ENCODE assay signal across 8 mouse cellular contexts in genomic region chr13:21173072-21173471, GRCm38 (mm10). TPM values are rescaled to one million over a fixed set of nuclear protein-coding genes. Genes with fewer than 3 reads are reported as not detected.
DNase-seq lines count a peak whose midpoint lies in the region; ATAC-seq and TF ChIP-seq lines count a peak whose summit lies in the region.

No protein-coding gene starts in this region.

- no peak for TF ChIP-seq CTCF in G1E (IDR thresholded peaks at IDR 0.05; ENCODE audit: low read depth, low read length)
- TF ChIP-seq CTCF in brain, embryonic 14.5 days (IDR thresholded peaks at IDR 0.05; ENCODE audit: borderline replicate concordance, extremely low read depth, insufficient read depth, insufficient read length): no peak
- TF ChIP-seq CTCF in heart, postnatal 0 days (IDR thresholded peaks at IDR 0.05; ENCODE audit: low read depth): 0 out of 2 replicates have a peak, but pooled peaks have one; percentile 4
- TF ChIP-seq CTCF in lung, adult 2 months (IDR thresholded peaks at IDR 0.05; ENCODE audit: insufficient read depth, low read length): no peak

- peaks cover 55% of the 10 kb centered on the region for H3K4me1 ChIP-seq in G1E (ENCODE audit: insufficient read depth, low read depth, low read length)
- peaks cover 16% of the 10 kb centered on the region for H3K4me1 ChIP-seq in forebrain, embryonic 12.5 days
- peaks cover 7% of the 10 kb centered on the region for H3K4me1 ChIP-seq in heart, postnatal 0 days (ENCODE audit: control insufficient read depth, insufficient read depth)
- no peaks in the 10 kb centered on the region; the same call in 1 of the 2 replicates for H3K4me1 ChIP-seq in lung, adult 2 months (ENCODE audit: control insufficient read depth, insufficient read depth, low read length)

- no peak for TF ChIP-seq EP300 in heart, postnatal 0 days (IDR thresholded peaks at IDR 0.05; ENCODE audit: low read depth)

- peak overlapping the region; percentile 68 for H3K4me3 ChIP-seq in G1E (ENCODE audit: low read depth, low read length)
- peak overlapping the region; percentile 46 for H3K4me3 ChIP-seq in forebrain, embryonic 12.5 days (replicated peaks)
- peak overlapping the region; percentile 53 for H3K4me3 ChIP-seq in heart, postnatal 0 days (ENCODE audit: low read depth, low read length)
- H3K4me3 ChIP-seq in lung, adult 2 months (replicated peaks; ENCODE audit: extremely low read depth, low read depth, low read length): peak overlapping the region; percentile 53

- peak overlapping the region; percentile 55 for H3K4me2 ChIP-seq in forebrain, embryonic 12.5 days
- peak overlapping the region; percentile 76 for H3K4me2 ChIP-seq in heart, postnatal 0 days (ENCODE audit: low read depth, low read length)

- under 1% methylated on average over 11 of the region's 11 CpGs for WGBS in forebrain, embryonic 12.5 days
- under 1% methylated on average over 11 of the region's 11 CpGs for WGBS in heart, postnatal 0 days
- 1% methylated on average over 11 of the region's 11 CpGs for WGBS in lung, adult 2 months

- no peak for DNase-seq in G1E (ENCODE audit: low spot score)
- DNase-seq in brain, embryonic 14.5 days (ENCODE audit: low read depth): peak; percentile 88
- peak; percentile 84 for DNase-seq in heart, postnatal 0 days (ENCODE audit: low spot score)
- DNase-seq in kidney, postnatal 4 days: peak; percentile 95 to 96
- DNase-seq in lung, adult 2 months: peak; percentile 75
- peak; percentile 83 for DNase-seq in ovary, postnatal 14 days (ENCODE audit: low spot score)
- DNase-seq in spleen, postnatal 14 days (ENCODE audit: low spot score in 2 of 2): no peak

- peak overlapping the region; percentile 39; the same call in 1 of the 2 replicates for H3K27ac ChIP-seq in forebrain, embryonic 12.5 days
- H3K27ac ChIP-seq in heart, postnatal 0 days (ENCODE audit: low read depth): peak overlapping the region; percentile 61

- H3K9ac ChIP-seq in forebrain, embryonic 12.5 days: peak overlapping the region; percentile 44
- H3K9ac ChIP-seq in heart, postnatal 0 days (replicated peaks; ENCODE audit: low read depth, low read length): peak overlapping the region; percentile 28; the same call in 1 of the 2 replicates

- no peaks in the 10 kb centered on the region for H3K36me3 ChIP-seq in G1E (replicated peaks)
- no peaks in the 10 kb centered on the region for H3K36me3 ChIP-seq in forebrain, embryonic 12.5 days (replicated peaks)
- no peaks in the 10 kb centered on the region for H3K36me3 ChIP-seq in heart, postnatal 0 days (replicated peaks; ENCODE audit: control insufficient read depth, insufficient read depth, low read length)

- ATAC-seq in G1E (ENCODE audit: extremely low read depth, insufficient number of reproducible peaks, low FRiP score, poor library complexity, severe bottlenecking): no peak
- no peak for ATAC-seq in forebrain, embryonic 12.5 days (ENCODE audit: low FRiP score)
- peak; percentile 53 for ATAC-seq in heart, postnatal 0 days (ENCODE audit: insufficient read depth, low read depth)

- no peak for TF ChIP-seq POLR2A in brain, embryonic 14.5 days (IDR thresholded peaks at IDR 0.05; ENCODE audit: borderline replicate concordance, extremely low read depth, insufficient read depth, insufficient read length, poor library complexity, severe bottlenecking)
- TF ChIP-seq POLR2A in lung, adult 2 months (IDR thresholded peaks at IDR 0.05; ENCODE audit: borderline replicate concordance, extremely low read depth, low read depth, low read length): no peak

- no peaks in the 10 kb centered on the region for H3K27me3 ChIP-seq in G1E (ENCODE audit: insufficient read depth, low read length)
- peaks cover 3% of the 10 kb centered on the region; the same call in 1 of the 2 replicates for H3K27me3 ChIP-seq in forebrain, embryonic 12.5 days
- no peaks in the 10 kb centered on the region for H3K27me3 ChIP-seq in heart, postnatal 0 days (ENCODE audit: control insufficient read depth, insufficient read depth, low read length)

- no peaks in the 10 kb centered on the region for H3K9me3 ChIP-seq in G1E (replicated peaks)
- H3K9me3 ChIP-seq in forebrain, embryonic 12.5 days: no peaks in the 10 kb centered on the region
- H3K9me3 ChIP-seq in heart, postnatal 0 days (replicated peaks; ENCODE audit: control insufficient read depth, low read length): no peaks in the 10 kb centered on the region

RNA-seq across cellular contexts. Expression of gene Trim27, which starts 6.2 kb away (rescaled TPM):
- total RNA-seq in G1E (2014; fragmentation: Nextera tagmentation) (91.5 and 93.2 TPM in 2 replicates), G1E (2017) (173 and 196 TPM in 2 replicates)
- polyA plus RNA-seq in G1E (2012): 139 and 188 TPM in 2 replicates
- 67.8 and 78.2 TPM in 2 replicates for polyA plus RNA-seq in brain, embryonic 14.5 days (2012; rRNA removed)
- polyA plus RNA-seq in forebrain, embryonic 12.5 days (2016; fragmentation: Nextera tagmentation; extraction: Ambion mirVana): 132 and 153 TPM in 2 replicates
- total RNA-seq in heart, postnatal 0 days (2014; rRNA removed; ENCODE audit: low replicate concordance): 54.7 and 58.2 TPM in 2 replicates
- 33.0 and 35.3 TPM in 2 replicates for polyA plus RNA-seq in heart, postnatal 0 days (2015; fragmentation: Nextera tagmentation; extraction: Ambion mirVana)
- polyA plus RNA-seq in lung, adult 2 months (2012; rRNA removed): 34.8 and 53.5 TPM in 2 replicates

RNA-seq across cellular contexts. Expression of gene Olfr1368, which starts 27.4 kb away (rescaled TPM):
- not detected in 2 replicates for total RNA-seq in G1E (2014; fragmentation: Nextera tagmentation)
- 0.11 TPM in 1 of 2 replicates, not detected in the other for total RNA-seq in G1E (2017)
- not detected in 2 replicates for polyA plus RNA-seq in G1E (2012)
- polyA plus RNA-seq in brain, embryonic 14.5 days (2012; rRNA removed): not detected in 2 replicates
- polyA plus RNA-seq in forebrain, embryonic 12.5 days (2016; fragmentation: Nextera tagmentation; extraction: Ambion mirVana): not detected in 2 replicates
- not detected in 2 replicates for total RNA-seq in heart, postnatal 0 days (2014; rRNA removed; ENCODE audit: low replicate concordance)
- not detected in 2 replicates for polyA plus RNA-seq in heart, postnatal 0 days (2015; fragmentation: Nextera tagmentation; extraction: Ambion mirVana)
- polyA plus RNA-seq in lung, adult 2 months (2012; rRNA removed): not detected in 2 replicates

RNA-seq across cellular contexts. Expression of gene Olfr263, which starts 43.6 kb away (rescaled TPM):
- total RNA-seq in G1E (2014; fragmentation: Nextera tagmentation) (not detected in 2 replicates), G1E (2017) (0.11 TPM in 1 of 2 replicates, not detected in the other)
- not detected in 2 replicates for polyA plus RNA-seq in G1E (2012)
- not detected in 2 replicates for polyA plus RNA-seq in brain, embryonic 14.5 days (2012; rRNA removed)
- not detected in 2 replicates for polyA plus RNA-seq in forebrain, embryonic 12.5 days (2016; fragmentation: Nextera tagmentation; extraction: Ambion mirVana)
- not detected in 2 replicates for total RNA-seq in heart, postnatal 0 days (2014; rRNA removed; ENCODE audit: low replicate concordance)
- polyA plus RNA-seq in heart, postnatal 0 days (2015; fragmentation: Nextera tagmentation; extraction: Ambion mirVana): not detected in 2 replicates
- polyA plus RNA-seq in lung, adult 2 months (2012; rRNA removed): not detected in 2 replicates

Comparison
In these comparisons a context has a peak if more than half of its experiments do, and no peak if none do; other contexts are left out.
1. DNase-seq: peak in brain, embryonic 14.5 days (single experiment), heart, postnatal 0 days (single experiment), kidney, postnatal 4 days (2 of 2), lung, adult 2 months (single experiment) and ovary, postnatal 14 days (single experiment); none in G1E (single experiment) and spleen, postnatal 14 days (0 of 2).
2. Peak in every context shown above with its lines, with median percentiles within 50 percentile points of each other: H3K4me3 ChIP-seq.